Mouse (Mus musculus) kidney, embryonic 14.5 days (tissue): ENCODE results near the gene 1810037I17Rik. TPM values are rescaled to one million over a fixed set of nuclear protein-coding genes. Genes with fewer than 3 reads are reported as not detected.
A peak's percentile ranks its signal among the peaks of the same experiment; 100 is the strongest.

Experiments used
- ATAC-seq: fragments of 200-750 bp; cut with Nextera tagmentation; 2 replicates; pipeline ENCODE4 v1.8.0; 2017; ENCODE audit warnings: moderate number of reproducible peaks, mild to moderate bottlenecking, moderate TSS enrichment, moderate library complexity; ENCODE audit not compliant: low FRiP score, low TSS enrichment
- H3K27ac ChIP-seq: fragments of 300-500 bp; sonication (generic); 2 replicates; pipeline ENCODE4 v1.5.1; 2014; ENCODE audit warnings: low read depth, mild to moderate bottlenecking, low read length, moderate library complexity, mixed read lengths
- H3K27me3 ChIP-seq: fragments of 300-500 bp; sonication (generic); 2 replicates; pipeline ENCODE4 v1.6.1; 2014; ENCODE audit warnings: mild to moderate bottlenecking, low read length; ENCODE audit not compliant: control insufficient read depth, insufficient read depth
- H3K36me3 ChIP-seq: fragments of 300-500 bp; sonication (generic); 2 replicates; pipeline ENCODE4 v1.6.1; 2014; ENCODE audit warnings: low read length, mixed read lengths; ENCODE audit not compliant: control insufficient read depth, insufficient read depth
- H3K4me1 ChIP-seq: fragments of 300-500 bp; sonication (generic); 2 replicates; pipeline ENCODE4 v1.6.1; 2014; ENCODE audit warnings: low read length, mixed read lengths; ENCODE audit not compliant: control insufficient read depth, insufficient read depth
- H3K4me2 ChIP-seq: fragments of 300-500 bp; sonication (generic); replicated peaks from 2 replicates; pipeline ENCODE4 v1.6.1; 2014; ENCODE audit warnings: low read depth, mild to moderate bottlenecking, low read length
- H3K4me3 ChIP-seq: fragments of 300-500 bp; sonication (generic); 2 replicates; pipeline ENCODE4 v1.5.1; 2014; ENCODE audit warnings: mild to moderate bottlenecking, low read length
- H3K9ac ChIP-seq: fragments of 300-500 bp; sonication (generic); 2 replicates; pipeline ENCODE4 v1.6.1; 2014; ENCODE audit warnings: low read depth, mild to moderate bottlenecking, low read length, moderate library complexity
- H3K9me3 ChIP-seq: fragments of 300-500 bp; sonication (generic); 2 replicates; pipeline ENCODE4 v1.6.1; 2016; ENCODE audit warnings: low read length; ENCODE audit not compliant: control insufficient read depth
- WGBS: fragments of 180-500 bp; shearing (Covaris S2); extraction: QIAGEN DNeasy Blood & Tissue Kit; methylation state at CpG from one replicate; pipeline ENCODE4 v1.1.7; 2014; 5-methylcytosine and 5-hydroxymethylcytosine counted together
- polyA plus RNA-seq: library from polyadenylated mRNA; unstranded; fragments of >200 nt; fragmentation: Nextera tagmentation; extraction: Ambion mirVana; gene quantifications from 2 replicates; pipeline ENCODE4 v1.2.1, GENCODE M21; 2014

The 1810037I17Rik gene
- polyA plus RNA-seq, 1 experiment from 2014 or later = 91.8 TPM

DNA sequence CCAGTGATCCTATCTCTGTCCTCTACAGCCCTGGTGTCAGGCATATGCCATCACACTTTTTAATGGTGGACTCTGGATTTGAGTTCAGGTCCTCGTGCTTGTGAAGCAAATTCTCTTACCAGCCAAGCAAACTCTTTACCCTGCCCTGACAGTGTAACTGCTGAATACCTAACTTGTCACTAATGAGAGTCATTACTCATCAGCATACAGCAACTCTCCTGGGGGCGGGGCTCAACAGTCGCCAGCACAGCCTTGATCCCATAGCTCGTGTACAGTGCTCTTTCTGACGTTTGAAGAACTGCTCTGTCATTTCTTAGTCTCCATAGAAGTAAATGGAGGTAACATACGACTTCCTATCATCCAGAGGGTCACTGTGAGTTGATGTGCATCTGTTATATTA lies 25.7 kb upstream of the 1810037I17Rik start:
- 65% methylated on average over 6 of the region's 6 CpGs for WGBS
- H3K27ac ChIP-seq = no peak overlapping the region
- ATAC-seq = no peak
- H3K4me3 ChIP-seq = no peak overlapping the region
- H3K4me1 ChIP-seq = no peaks in the 10 kb centered on the region
- no peaks in the 10 kb centered on the region for H3K36me3 ChIP-seq
- no peak overlapping the region for H3K4me2 ChIP-seq
- H3K9me3 ChIP-seq = no peaks in the 10 kb centered on the region
- H3K27me3 ChIP-seq = no peaks in the 10 kb centered on the region
- no peak overlapping the region for H3K9ac ChIP-seq

DNA sequence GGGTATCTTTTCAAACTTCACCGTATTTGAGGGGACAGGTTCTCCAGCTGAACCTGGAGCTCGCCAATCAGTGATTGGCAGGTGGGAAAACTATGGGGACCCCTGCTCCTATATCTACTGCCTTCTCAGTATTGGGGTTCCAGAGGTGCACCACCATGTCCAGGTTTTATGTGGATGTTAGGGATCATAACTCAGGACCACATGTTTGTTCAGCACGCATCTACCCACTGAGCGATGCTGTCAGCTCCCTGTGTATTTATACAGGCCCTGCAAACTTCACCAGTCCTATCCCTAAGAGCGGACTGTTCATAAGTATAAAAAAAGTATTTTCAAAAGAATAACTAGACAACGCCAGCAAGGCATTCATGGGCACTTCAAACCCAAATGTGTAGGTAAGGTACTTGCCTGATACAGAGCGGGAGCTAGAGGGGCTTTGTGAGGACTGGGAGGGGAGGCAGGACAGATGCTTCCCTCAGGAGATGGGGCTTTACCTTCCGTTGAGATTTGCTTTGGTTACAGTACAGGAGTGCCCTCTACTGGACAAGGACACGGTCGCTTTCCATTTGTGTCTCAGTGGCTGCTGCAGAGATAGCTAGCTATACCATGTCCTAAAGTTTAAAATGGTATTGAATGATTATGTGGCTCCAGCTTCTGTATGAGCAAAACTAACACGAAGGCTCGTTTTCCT lies 20.1 kb upstream of the 1810037I17Rik start:
- no peaks in the 10 kb centered on the region for H3K4me1 ChIP-seq
- no peaks in the 10 kb centered on the region for H3K27me3 ChIP-seq
- H3K4me3 ChIP-seq = no peak overlapping the region
- H3K27ac ChIP-seq = no peak overlapping the region
- no peaks in the 10 kb centered on the region for H3K36me3 ChIP-seq
- no peak overlapping the region for H3K4me2 ChIP-seq
- ATAC-seq = 0 out of 2 replicates have a peak, but pooled peaks have one; percentile 52
- H3K9me3 ChIP-seq = no peaks in the 10 kb centered on the region
- WGBS = 45% methylated on average over 12 of the region's 12 CpGs
- no peak overlapping the region for H3K9ac ChIP-seq

DNA sequence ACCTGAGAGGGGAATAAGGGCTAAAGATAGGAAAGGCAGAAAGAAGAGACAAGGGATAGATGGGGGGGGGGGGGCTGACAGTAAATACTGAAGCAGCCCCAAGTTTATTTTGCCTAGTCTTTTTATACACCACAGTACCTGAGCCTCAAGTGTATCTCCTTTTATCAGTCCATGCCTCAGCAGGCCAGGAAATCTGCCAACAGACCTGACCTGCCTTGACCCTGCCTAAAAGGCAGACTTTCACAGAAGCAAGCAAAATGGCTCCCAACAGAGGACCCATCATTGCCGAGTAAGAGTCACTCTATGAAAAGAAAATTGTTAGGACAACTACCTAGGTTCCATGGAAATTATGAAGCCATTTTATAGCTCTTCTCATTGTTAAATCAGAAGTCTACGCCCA lies 16.2 kb upstream of the 1810037I17Rik start:
- Histone ChIP-seq H3K4me3 (no peak overlapping the region), H3K27ac (no peak overlapping the region), H3K4me1 (no peaks in the 10 kb centered on the region), H3K27me3 (no peaks in the 10 kb centered on the region), H3K36me3 (no peaks in the 10 kb centered on the region), H3K4me2 (no peak overlapping the region), H3K9ac (no peak overlapping the region), H3K9me3 (no peaks in the 10 kb centered on the region)
- ATAC-seq = no peak
- 89% methylated on average over 2 of the region's 2 CpGs for WGBS

DNA sequence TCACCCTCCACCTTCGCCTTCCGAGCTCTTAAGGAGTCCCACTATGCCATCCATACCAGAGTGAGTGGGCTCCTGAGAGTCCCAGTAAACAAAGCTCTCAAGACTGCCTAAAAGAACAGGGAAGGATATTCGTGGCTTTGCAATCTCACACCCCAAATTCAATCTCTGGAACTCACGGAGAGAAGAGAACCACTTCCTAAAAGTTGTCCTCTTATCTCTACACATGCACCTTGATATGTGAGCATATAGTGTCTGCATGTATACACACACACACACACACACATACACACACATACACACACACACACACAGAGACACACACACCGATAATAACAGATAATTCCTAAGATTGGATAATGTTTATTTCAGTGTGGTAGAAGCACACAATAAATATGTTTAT lies 8.5 kb upstream of the 1810037I17Rik start:
- Histone ChIP-seq H3K4me1 (no peaks in the 10 kb centered on the region), H3K4me2 (no peak overlapping the region), H3K9ac (no peak overlapping the region), H3K9me3 (no peaks in the 10 kb centered on the region), H3K4me3 (no peak overlapping the region), H3K27ac (no peak overlapping the region), H3K36me3 (no peaks in the 10 kb centered on the region), H3K27me3 (no peaks in the 10 kb centered on the region)
- 86% methylated on average over 5 of the region's 5 CpGs for WGBS
- ATAC-seq = no peak

DNA sequence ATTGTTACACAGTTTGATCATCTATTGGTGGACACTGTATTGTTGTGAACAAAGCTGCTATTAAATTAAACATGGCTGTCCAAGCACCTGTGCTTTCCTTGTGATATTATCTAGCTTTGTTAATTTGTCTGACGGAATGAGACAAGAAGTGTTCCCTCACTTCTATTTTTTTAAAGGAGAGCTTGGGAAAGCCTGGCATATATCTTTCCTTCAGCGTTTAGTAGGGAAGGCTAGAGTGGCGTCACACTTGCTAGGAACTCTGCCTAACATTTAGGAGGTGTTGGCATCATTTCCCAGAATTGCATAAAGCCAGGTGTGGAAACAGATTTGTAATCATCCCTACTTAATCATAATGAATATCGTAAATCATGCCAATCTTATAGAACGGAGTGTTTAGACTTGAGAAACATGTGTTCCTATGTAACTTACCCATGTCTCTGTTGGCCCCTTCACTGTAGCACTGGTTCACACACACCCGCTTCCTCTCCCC lies 7.8 kb upstream of the 1810037I17Rik start:
- Histone ChIP-seq H3K27ac (no peak overlapping the region), H3K9me3 (no peaks in the 10 kb centered on the region), H3K9ac (no peak overlapping the region), H3K4me1 (no peaks in the 10 kb centered on the region), H3K36me3 (no peaks in the 10 kb centered on the region), H3K4me3 (no peak overlapping the region), H3K4me2 (no peak overlapping the region), H3K27me3 (no peaks in the 10 kb centered on the region)
- WGBS = 82% methylated on average over 6 of the region's 6 CpGs
- ATAC-seq = no peak

DNA sequence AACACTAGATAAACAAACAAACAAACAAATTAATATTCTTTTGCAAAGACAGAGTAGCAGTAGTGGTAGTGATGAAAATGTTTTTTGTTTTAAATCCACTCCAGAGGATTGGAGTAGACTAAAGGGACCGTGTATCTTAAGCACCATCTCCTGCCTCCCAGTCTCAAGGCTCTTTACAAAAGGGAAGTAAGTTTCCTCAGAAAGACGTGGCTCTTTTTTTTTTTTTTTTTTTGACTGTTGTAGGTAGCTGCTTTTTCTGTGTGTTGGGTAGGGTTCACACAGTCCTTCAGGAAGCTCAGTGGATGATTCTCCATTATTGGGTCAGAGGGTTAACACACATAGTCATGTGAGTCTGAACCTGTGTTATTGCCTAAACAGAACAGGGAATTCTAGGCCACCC lies 5.3 kb upstream of the 1810037I17Rik start:
- Histone ChIP-seq H3K9ac (no peak overlapping the region), H3K27ac (no peak overlapping the region), H3K27me3 (no peaks in the 10 kb centered on the region), H3K4me3 (no peak overlapping the region), H3K4me2 (no peak overlapping the region), H3K36me3 (no peaks in the 10 kb centered on the region), H3K4me1 (no peaks in the 10 kb centered on the region), H3K9me3 (no peaks in the 10 kb centered on the region)
- WGBS = 79% methylated on average over 2 of the region's 2 CpGs
- no peak for ATAC-seq

DNA sequence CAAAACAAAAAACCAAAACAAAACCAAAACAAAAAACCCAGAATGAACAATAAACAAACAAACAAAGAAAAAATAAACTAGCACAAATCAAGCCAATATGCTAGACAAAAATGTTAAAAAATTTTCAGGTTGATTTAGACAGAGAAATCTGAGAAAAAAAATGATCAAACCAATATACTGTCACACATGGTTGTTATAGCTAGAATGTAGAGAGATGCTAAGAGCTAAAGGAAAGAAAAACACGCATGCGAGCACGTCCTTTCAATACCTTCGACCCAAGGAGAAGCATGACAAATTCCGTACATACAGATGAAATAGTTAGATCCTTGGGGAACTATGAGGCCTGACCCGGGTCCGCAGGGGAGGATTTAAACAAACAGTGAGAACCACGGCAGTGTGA lies 4.7 kb upstream of the 1810037I17Rik start, which contains the start of gene Gm10959:
Gene Gm10959 (minus strand): TSS at position 101 of the 400 bp plus-strand sequence.
- 49% methylated on average over 8 of the region's 8 CpGs for whole genome bisulfite sequencing
- Histone ChIP-seq H3K36me3 (no peaks in the 10 kb centered on the region), H3K4me3 (no peak within 1 kb of the TSS), H3K4me1 (no peaks in the 10 kb centered on the region), H3K27me3 (no peaks in the 10 kb centered on the region), H3K4me2 (no peak within 1 kb of the TSS), H3K9me3 (no peaks in the 10 kb centered on the region), H3K9ac (no peak within 1 kb of the TSS), H3K27ac (no peak within 1 kb of the TSS)
- no peak for ATAC-seq

DNA sequence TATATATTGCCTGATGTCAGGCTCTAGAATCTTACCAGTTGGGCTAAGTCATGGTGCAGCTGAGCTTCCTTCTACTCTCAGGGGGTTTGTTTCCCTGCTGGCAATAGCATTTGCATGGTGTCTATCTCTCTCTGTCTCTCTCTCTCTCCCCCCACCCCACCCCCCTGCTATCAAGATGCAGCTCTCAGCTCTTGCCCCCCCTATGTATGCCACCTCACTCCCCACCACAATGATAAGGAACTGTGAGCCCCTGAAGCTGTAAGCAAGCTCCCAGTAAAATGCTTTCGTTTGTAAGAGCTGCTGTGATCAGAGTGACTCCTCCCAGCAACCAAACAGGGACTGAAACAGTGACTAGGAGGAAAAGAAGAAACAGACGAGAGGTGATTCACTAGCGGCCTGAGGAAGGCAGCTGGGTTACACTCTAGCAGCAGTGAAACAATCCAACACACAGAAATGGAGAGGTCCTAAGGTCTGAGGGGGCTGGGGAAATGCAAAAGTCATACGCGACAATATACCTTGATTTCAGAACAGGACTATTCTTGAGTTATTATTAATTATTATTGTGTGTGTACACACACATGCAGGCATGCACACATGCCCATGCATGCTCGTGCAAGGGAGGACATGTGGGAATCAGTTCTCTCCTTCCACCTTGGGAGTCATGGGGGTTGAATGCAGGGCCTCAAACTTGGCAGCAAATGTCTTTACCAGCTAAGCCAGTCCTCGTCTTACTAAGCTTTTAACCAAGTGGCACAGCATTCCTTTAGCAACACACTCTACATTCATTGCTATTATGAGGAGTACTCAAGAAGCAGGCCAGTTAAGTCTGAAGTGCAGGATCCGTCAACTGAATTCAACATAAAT lies 3.2 kb upstream of the 1810037I17Rik start:
- Histone ChIP-seq H3K27ac (no peak overlapping the region), H3K9ac (no peak overlapping the region)

More for the DNA sequence above, 3.2 kb upstream of the 1810037I17Rik start:
- H3K9me3 ChIP-seq = no peaks in the 10 kb centered on the region
- H3K4me3 ChIP-seq = no peak overlapping the region
- H3K4me2 ChIP-seq = no peak overlapping the region
- H3K27me3 ChIP-seq = no peaks in the 10 kb centered on the region
- no peaks in the 10 kb centered on the region for H3K36me3 ChIP-seq
- no peaks in the 10 kb centered on the region; the same call in 1 of the 2 replicates for H3K4me1 ChIP-seq
- WGBS = 68% methylated on average over 8 of the region's 8 CpGs
- no peak for ATAC-seq
